Mouse (Mus musculus): Measurements from ENCODE around the gene Rap1gap2. TPM values are rescaled to one million over a fixed set of nuclear protein-coding genes. Genes with fewer than 3 reads are reported as not detected.

Rap1gap2 gene
- total RNA-seq, 4 experiments from 2014 or later, result 8.2 to 19.6 (median 12.7) TPM

- no peak for DNase-seq
Measured at GRCm38 (mm10) chr11:74501061-74501460, 109.7 kb downstream of the Rap1gap2 start.

GRCm38 (mm10) chr11:74499521-74500099 lies 111.1 kb downstream of the Rap1gap2 start:
- DNase-seq, result no peak

GRCm38 (mm10) chr11:74499058-74499457 lies 111.7 kb downstream of the Rap1gap2 start:
- DNase-seq, result no peak

DNA sequence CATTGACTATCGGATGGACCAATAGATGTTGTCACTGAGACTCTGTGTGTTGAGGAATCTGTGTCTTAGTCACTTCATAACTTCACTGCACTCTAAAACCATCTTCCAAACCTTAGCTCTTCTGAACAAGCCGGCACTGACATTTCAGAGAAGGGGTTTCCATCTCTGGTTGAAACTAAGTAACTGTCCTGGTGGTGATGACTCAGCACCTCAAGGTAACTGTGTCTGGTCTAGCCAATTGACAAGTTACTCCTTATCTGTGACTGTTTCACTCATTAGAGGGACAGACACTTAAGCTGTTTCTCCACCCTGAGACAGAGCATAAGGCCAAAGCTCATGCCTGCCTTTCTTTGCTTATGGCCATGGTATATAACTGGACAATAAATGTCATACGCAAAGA lies 114.1 kb downstream of the Rap1gap2 start:
- DNase-seq, result no peak

GRCm38 (mm10) chr11:74493936-74494335 lies 116.8 kb downstream of the Rap1gap2 start:
- DNase-seq, result no peak

GRCm38 (mm10) chr11:74493172-74493862 lies 117.4 kb downstream of the Rap1gap2 start:
- no peak for DNase-seq

- no peak for DNase-seq
Measured at GRCm38 (mm10) chr11:74491130-74491529, 119.6 kb downstream of the Rap1gap2 start.

- DNase-seq, result no peak
Measured at GRCm38 (mm10) chr11:74489239-74489638, 121.5 kb downstream of the Rap1gap2 start.

GRCm38 (mm10) chr11:74487952-74488351 lies 122.8 kb downstream of the Rap1gap2 start:
- DNase-seq, result no peak

- DNase-seq, result no peak
Measured at GRCm38 (mm10) chr11:74485435-74486217, 125.1 kb downstream of the Rap1gap2 start.

- no peak for DNase-seq
Measured at GRCm38 (mm10) chr11:74483871-74484270, 126.8 kb downstream of the Rap1gap2 start.

GRCm38 (mm10) chr11:74483153-74483817 lies 127.4 kb downstream of the Rap1gap2 start:
- DNase-seq, result no peak

GRCm38 (mm10) chr11:74481797-74482196 lies 128.9 kb downstream of the Rap1gap2 start:
- no peak for DNase-seq

DNA sequence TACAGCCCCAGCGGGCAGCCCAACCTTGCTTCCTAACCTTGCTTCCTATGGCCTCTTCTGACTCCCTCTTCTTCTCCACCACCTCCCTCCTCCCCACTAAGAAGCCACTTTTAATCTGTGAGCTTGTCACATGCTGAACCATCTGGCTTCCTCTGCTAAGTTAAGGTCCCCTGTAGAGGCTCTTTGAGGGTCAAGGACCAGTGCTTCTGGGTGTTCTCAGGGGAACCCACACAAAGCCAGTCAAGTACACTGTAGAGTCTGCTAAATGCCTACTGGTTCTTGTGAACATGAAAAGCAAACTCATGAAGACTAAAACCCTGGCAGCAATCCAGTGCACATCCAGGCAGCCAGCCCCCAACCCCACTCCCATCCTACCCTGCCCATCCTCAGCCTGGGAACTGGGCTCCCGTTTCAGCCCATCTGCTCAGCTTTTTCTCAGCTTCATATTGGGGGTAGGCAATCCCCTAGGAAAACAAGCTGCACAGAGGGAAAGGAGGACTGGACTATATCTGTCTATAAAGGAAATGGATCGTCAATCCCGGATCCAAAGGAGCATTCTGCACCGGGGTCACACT lies 130.9 kb downstream of the Rap1gap2 start:
- DNase-seq, result no peak

GRCm38 (mm10) chr11:74478877-74479276 lies 131.8 kb downstream of the Rap1gap2 start:
- no peak for DNase-seq

- no peak for DNase-seq
Measured at GRCm38 (mm10) chr11:74472671-74473070, 138.0 kb downstream of the Rap1gap2 start.

- no peak for DNase-seq
Measured at GRCm38 (mm10) chr11:74468195-74468594, 142.5 kb downstream of the Rap1gap2 start.

- no peak for DNase-seq
Measured at GRCm38 (mm10) chr11:74465712-74466111, 145.0 kb downstream of the Rap1gap2 start.

- DNase-seq, result no peak
Measured at GRCm38 (mm10) chr11:74464181-74464977, 146.3 kb downstream of the Rap1gap2 start.

- DNase-seq, result no peak
Measured at GRCm38 (mm10) chr11:74462651-74463050, 148.1 kb downstream of the Rap1gap2 start.

- DNase-seq, result no peak
Measured at GRCm38 (mm10) chr11:74459651-74460050, 151.1 kb downstream of the Rap1gap2 start.

GRCm38 (mm10) chr11:74458400-74458799 lies 152.3 kb downstream of the Rap1gap2 start:
- no peak for DNase-seq
